Mouse (Mus musculus) monocyte, adult 5-6 weeks (primary cell): Measurements from ENCODE around the gene Fbn1. TPM values are rescaled to one million over a fixed set of nuclear protein-coding genes. Genes with fewer than 3 reads are reported as not detected.

Experiments
- ATAC-seq: fragments of 153-309, 156-312 bp; replicated peaks from 2 replicates; pipeline ENCODE4 v1.8.0; 2017; ENCODE audit warnings: mild to moderate bottlenecking; ENCODE audit not compliant: low TSS enrichment, insufficient number of reproducible peaks, severe bottlenecking, poor library complexity, low FRiP score
- total RNA-seq: library from RNA; stranded (forward); fragments of 200-1000, 200-491, 200-594 nt; gene quantifications from 3 replicates; pipeline ENCODE4 v1.2.3, GENCODE M21; 2017

Fbn1 gene
- total RNA-seq, 1 experiment from 2014 or later: not detected

DNA sequence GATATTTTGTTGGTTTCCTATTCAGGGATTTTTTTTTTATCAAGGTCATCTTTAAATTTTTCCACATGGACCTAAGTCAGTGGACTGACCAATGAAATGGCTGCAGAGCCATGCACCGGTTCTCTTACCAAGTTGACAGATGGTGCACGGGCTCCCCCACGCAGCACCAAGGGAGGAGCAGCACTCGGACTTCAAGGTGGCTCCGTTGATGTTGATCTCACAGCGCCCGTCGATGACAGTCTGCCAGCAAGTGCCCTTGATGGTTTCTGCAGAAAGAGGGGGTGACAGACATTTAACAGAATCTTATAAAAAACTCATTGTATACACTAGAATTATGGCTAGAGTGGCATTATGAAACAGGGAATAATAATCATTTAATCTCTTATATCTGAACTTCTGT, 138.1 kb downstream of the Fbn1 start:
- no peak for ATAC-seq

GRCm38 (mm10) chr2:125368616-125369015, 139.2 kb downstream of the Fbn1 start:
- no peak for ATAC-seq

DNA sequence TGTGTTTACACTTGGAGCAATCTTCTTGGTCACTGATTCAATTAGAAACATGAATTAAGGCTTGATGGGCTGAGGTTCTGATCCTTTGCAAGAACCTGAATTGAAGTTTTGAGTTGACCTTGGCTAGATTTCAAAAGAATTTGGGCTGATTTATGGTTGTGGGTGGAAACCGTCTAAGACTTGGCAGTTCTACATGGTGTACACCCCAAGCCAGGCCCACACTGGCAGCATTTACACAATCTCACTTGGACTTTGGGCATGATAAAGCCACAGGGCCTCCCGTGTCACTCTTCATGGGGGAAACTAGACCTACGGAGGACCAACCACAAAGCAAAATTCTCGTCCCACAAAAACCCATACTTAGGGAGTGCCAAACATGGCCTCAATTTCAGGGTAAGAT, 146.1 kb downstream of the Fbn1 start:
- no peak for ATAC-seq

GRCm38 (mm10) chr2:125356486-125356885, 151.3 kb downstream of the Fbn1 start:
- no peak for ATAC-seq

- ATAC-seq: no peak
Measured at GRCm38 (mm10) chr2:125356068-125356467, 151.7 kb downstream of the Fbn1 start.

DNA sequence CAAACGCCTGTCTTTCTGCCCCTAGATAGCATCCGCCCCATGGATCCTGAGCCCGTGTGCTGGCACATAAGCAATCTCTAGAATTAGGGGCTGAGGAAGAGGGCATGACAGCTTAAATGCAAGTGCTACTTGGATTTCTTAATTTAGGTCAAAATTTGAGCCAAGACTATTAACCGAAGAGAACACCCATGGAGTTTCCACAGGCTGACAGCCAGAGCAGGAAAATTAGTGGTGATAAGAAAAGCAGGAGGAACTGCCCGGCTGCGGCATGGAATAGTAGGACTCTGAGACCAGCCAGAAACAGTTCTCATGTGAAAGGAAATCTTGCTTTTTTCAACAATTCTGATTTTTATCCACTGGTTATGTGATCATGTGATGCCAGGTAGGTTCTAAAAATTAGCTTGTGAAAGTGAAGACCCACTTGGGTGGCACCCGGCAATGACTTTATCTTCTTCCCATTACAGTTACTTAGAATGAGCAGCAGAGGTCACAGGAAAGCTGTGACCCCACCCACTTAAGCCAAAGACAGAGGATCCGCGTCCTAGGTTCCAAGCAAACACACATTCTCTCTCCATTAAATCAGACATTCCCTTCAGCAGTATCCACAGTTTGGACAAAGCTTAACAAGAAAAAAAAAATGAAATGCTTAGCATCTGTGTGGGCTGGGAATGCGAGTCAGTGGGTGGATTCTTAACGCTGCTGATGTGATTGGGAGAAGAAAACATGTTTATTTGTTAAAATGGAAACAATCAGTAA, 152.4 kb downstream of the Fbn1 start:
- no peak for ATAC-seq

DNA sequence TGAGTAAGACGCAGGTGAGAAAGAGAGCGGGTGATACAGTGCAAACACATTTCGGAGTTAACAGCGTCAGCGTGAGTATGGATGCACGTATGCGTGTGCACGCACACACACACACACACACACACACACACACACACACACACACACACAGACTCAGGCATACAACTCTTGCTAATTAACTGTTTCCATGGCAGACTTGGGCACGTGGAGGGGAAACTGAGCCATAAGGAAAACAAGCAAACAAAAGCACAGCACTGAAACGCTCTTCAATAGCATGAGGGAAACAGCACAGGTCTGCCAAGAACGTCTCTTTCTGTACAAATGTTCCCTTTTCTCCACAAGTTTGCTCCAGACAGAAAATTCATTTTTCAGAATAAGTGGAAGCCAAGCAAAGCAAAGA, 153.2 kb downstream of the Fbn1 start:
- ATAC-seq: no peak

DNA sequence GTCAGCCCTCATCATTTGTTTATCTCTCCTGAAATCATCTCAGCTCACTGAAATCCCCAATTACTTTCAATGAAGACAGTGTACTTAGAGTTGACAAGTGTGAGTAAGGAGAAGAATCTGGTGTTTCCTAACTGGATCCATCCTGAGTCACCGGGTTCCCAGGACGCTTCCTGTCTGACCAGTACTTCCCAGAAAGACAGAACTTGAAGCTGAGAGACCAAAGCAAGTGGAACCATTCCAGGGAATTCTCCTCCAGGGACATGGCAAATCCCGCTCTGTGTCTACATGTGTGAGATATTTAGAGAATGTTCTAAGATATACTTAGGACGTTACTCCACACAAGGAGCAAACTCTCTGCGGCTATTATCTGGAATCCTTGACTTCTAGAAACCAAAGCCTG, 158.6 kb downstream of the Fbn1 start:
- ATAC-seq: no peak

GRCm38 (mm10) chr2:125342181-125342950, 165.4 kb downstream of the Fbn1 start:
- ATAC-seq: no peak

GRCm38 (mm10) chr2:125340381-125340780, 167.4 kb downstream of the Fbn1 start:
- ATAC-seq: no peak

DNA sequence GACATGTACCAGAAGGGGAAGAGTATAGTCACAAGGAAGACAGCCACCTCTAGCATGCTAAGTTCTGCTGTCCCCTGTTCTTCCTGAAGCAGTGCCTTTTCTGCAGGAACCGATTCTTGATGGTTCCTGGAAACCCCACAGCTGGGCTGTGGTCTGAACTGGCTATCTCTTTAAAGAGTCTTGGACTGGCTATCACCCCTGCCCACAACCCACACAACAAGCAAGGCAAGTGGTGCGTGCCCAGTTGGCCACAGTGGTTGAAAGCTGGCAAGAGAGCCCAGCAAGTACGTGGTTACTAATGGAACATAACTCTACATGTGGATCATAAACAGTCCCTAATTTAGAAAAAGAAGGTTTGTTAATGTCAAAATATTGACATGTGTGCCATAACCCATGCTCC, 170.6 kb downstream of the Fbn1 start:
- no peak for ATAC-seq

DNA sequence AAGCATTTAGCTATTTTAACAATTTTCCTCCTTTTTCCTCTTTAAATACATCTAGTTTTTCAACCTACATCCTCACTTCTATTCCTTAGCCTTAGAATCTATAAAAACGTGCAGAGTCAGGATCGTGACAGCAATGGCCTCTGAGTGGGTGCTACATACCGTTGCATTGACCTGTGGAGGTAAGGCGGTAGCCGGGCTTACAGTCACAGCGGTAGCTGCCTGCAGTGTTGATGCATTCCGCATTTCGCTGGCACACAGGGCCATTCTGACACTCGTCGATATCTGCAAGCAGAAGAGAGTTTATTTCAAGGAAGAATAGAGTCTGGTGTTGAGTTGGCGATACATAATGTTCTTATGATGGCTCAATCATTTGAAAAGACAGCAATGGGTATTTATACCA, 172.6 kb downstream of the Fbn1 start:
- ATAC-seq: no peak

DNA sequence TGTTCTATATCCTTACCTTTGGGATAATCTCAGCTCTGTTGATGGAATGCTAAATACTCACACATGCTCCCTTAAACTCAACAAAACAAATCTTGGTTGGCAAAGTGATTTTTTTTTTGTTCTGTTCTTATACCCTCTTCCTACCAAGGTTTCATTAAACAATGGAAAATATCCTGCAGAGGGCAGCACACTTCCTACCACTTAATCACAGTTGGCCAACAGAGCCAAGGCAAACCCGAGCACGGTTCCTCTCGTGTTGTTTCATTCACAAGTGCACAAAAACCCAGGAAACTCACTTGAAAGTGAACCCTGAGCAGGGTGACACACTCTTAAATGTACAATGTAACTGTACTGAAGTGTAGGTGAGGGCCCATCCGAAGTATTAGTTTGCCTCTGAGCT, 173.6 kb downstream of the Fbn1 start:
- ATAC-seq: no peak

- ATAC-seq: no peak
Measured at GRCm38 (mm10) chr2:125331581-125331980, 176.2 kb downstream of the Fbn1 start.

DNA sequence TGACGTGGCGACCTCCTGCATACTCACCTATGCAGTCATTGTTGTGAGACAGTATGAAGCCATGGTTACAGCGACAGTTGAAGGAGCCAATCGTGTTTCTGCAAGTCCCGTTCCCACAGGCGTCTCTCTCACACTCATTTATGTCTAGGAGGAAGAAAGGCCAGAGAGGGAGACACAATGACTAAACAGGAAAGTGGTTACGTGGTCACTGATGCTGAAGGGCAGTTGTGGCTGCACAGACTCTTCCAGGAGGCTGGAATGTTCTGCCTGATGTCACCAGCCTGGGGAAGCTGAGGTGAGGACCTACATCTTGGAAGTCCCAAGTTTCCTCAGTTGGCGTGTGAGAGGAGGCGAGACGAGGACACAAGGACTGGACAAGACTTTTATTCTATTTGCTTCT, 177.3 kb downstream of the Fbn1 start:
- no peak for ATAC-seq

DNA sequence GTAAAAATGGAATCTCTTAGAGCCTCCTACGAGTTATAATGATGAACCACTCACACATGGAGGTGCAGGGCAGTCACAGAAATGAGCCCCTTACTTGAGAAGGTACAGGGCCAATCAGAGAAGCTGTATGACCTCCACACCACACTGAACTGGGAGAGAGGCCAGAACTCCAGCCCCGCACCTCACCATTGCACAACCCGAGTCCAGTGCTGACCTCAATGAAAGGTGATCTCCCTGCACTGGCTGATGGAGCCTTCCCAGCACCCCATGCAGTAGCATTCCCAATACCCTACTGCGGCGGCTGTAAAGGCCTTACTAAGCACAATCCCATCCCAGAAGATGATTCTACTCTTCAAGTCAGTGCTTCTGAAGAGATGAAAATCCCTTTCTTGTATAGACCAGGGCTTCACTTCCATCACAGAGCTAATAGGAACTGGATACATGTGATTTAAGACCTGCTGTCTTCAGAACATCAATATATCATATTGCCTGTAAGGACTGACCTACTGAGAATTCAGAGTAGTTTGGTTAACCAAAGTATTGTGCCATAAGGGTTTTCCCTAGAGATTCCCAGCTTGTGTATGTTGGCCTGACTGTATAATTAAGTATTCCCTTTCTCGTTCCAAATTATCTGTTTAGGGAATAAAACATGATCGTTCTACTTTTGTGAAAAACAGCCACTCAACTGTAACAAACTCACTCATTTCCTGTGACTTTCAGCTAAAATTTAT, 182.5 kb downstream of the Fbn1 start:
- ATAC-seq: no peak

DNA sequence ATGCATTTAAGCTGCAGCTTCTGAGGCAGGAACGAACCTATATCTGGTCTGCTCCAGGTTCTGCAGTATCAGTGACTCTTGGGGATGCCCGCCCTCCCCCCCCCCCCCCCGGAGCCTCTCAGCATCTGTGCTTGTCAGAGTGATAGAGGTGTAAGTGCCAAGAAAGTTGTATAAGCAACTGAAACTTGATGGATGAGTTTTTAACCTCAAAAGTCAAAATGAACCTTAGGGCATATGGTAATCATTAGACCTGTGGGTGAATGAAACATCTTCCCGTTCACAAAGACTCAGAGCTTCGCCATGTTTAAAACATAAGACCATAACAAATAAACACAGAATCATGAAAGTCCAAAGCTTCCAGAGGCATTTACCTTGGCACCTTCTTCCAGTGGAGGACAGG, 183.3 kb downstream of the Fbn1 start:
- ATAC-seq: no peak

- no peak for ATAC-seq
Measured at GRCm38 (mm10) chr2:125323347-125323746, 184.4 kb downstream of the Fbn1 start.

- no peak for ATAC-seq
Measured at GRCm38 (mm10) chr2:125322581-125322980, 185.2 kb downstream of the Fbn1 start.

- ATAC-seq: no peak
Measured at GRCm38 (mm10) chr2:125321071-125321470, 186.7 kb downstream of the Fbn1 start.
